Mouse (Mus musculus) cerebral cortex, adult 2 months (tissue): Measurements from ENCODE around the gene Pomp.

ENCODE experiments used
- WGBS: fragments of 180-500 bp; shearing (Covaris S2); methylation state at CpG from one replicate; pipeline ENCODE4 v1.1.7; 2018; 5-methylcytosine and 5-hydroxymethylcytosine counted together

The Pomp gene

GRCm38 (mm10) chr5:147902008-147902757, 41.9 kb downstream of the Pomp start:
- WGBS, result 91% methylated on average over 15 of the region's 15 CpGs

- 92% methylated on average over 9 of the region's 9 CpGs for WGBS
Measured at GRCm38 (mm10) chr5:147903166-147903565, 42.9 kb downstream of the Pomp start.

- WGBS, result 56% methylated on average over 11 of the region's 11 CpGs
Measured at GRCm38 (mm10) chr5:147907144-147907543, 46.9 kb downstream of the Pomp start.

GRCm38 (mm10) chr5:147907851-147908250, 47.6 kb downstream of the Pomp start:
- WGBS, result 97% methylated on average over 8 of the region's 8 CpGs

GRCm38 (mm10) chr5:147910807-147911509, 50.7 kb downstream of the Pomp start:
- WGBS, result 87% methylated on average over 12 of the region's 12 CpGs

GRCm38 (mm10) chr5:147911744-147912143, 51.5 kb downstream of the Pomp start:
- WGBS, result 82% methylated on average over 5 of the region's 5 CpGs

- 51% methylated on average over 14 of the region's 14 CpGs for WGBS
Measured at GRCm38 (mm10) chr5:147913241-147913842, 53.1 kb downstream of the Pomp start.

GRCm38 (mm10) chr5:147915038-147915566, 54.8 kb downstream of the Pomp start:
- WGBS, result 65% methylated on average over 6 of the region's 6 CpGs

GRCm38 (mm10) chr5:147916171-147916570, 55.9 kb downstream of the Pomp start:
- 82% methylated on average over 9 of the region's 9 CpGs for WGBS

- 54% methylated on average over 17 of the region's 17 CpGs for WGBS
Measured at GRCm38 (mm10) chr5:147918044-147918846, 58.0 kb downstream of the Pomp start.

GRCm38 (mm10) chr5:147924621-147925020, 64.4 kb downstream of the Pomp start:
- 89% methylated on average over 5 of the region's 5 CpGs for WGBS
